Mouse (Mus musculus): Measurements from ENCODE around the gene Mum1l1. TPM values are rescaled to one million over a fixed set of nuclear protein-coding genes. Genes with fewer than 3 reads are reported as not detected.

Mum1l1 gene
- total and polyA plus RNA-seq, 2 experiments: 0.02 to 0.09 TPM

DNA sequence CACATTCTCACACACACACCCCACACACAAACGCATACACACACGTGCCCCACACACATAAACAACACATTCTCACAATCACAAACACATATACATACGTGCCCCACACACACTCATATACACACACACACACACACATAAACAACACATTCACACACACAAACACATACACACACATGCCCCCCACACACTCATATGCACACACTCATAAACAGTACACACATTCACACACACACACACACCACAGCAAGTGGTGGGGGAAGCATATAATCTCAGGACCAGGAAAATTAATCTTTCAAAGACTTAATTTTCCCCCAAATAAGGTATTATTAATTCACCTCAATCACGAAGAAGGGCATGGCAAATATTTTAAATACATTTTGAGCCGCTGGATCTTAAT, 6.6 kb downstream of the Mum1l1 start:
- WGBS: 77% methylated on average over 5 of the region's 5 CpGs
- H3K4me1 ChIP-seq (ENCODE audit: control insufficient read depth, insufficient read depth, low read length): no peaks in the 10 kb centered on the region
- no peaks in the 10 kb centered on the region for H3K36me3 ChIP-seq (ENCODE audit: control insufficient read depth, insufficient read depth, low read length)
- no peak overlapping the region for H3K4me3 ChIP-seq (ENCODE audit: insufficient read depth, low read depth, low read length)
- H3K27me3 ChIP-seq (ENCODE audit: control insufficient read depth, insufficient read depth, low read length): no peaks in the 10 kb centered on the region
- no peak for TF ChIP-seq CTCF (IDR thresholded peaks at IDR 0.05; ENCODE audit: low read depth, low read length)
- no peak for TF ChIP-seq POLR2A (IDR thresholded peaks at IDR 0.05; ENCODE audit: extremely low read depth, insufficient read depth, low read length)
- no peak for DNase-seq (ENCODE audit: extremely low read depth, low read depth, low spot score)
- no peaks in the 10 kb centered on the region for H3K79me2 ChIP-seq (ENCODE audit: control insufficient read depth, insufficient read depth, low read length)
- no peak overlapping the region for H3K27ac ChIP-seq (replicated peaks; ENCODE audit: insufficient read depth, low read depth, low read length)
- H3K9ac ChIP-seq (ENCODE audit: low read depth, low read length): no peak overlapping the region

DNA sequence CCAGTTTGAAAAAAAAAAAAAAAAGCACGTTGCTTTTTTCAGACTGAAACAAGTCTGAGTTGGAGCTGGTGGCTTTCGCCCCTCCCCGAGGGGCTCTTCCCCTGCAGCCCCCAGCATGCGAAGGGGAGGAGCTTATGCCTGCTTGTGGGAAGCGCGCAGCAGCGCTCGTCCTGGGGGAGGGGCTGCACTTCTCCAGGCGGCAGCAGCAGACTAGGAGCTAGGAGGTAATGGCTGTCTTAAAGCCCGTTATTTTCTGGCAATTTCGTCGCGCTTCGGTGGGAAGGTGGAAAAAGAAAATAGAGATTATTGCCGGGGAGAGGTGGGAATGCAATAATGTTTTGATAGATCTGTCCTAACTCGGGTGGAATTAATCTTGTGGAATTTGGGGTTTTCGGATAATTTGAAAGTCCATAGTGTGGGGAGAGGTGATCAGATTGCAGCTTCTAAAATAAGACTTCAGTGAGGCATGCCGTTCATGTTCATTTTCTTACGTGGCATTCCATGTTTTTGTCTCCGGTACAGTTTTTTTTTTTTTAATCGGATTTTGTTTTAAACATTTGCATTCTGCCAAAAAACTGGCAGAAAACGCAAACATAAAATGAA, 7.2 kb downstream of the Mum1l1 start:
- TF ChIP-seq CTCF (IDR thresholded peaks at IDR 0.05; ENCODE audit: low read depth, low read length) (no peak), POLR2A (IDR thresholded peaks at IDR 0.05; ENCODE audit: extremely low read depth, insufficient read depth, low read length) (no peak)
- 6% methylated on average over 22 of the region's 22 CpGs for WGBS
- no peaks in the 10 kb centered on the region for H3K4me1 ChIP-seq (ENCODE audit: control insufficient read depth, insufficient read depth, low read length)
- H3K9ac ChIP-seq (ENCODE audit: low read depth, low read length): no peak overlapping the region
- peak overlapping the region; percentile 17; the same call in 1 of the 2 replicates for H3K4me3 ChIP-seq (ENCODE audit: insufficient read depth, low read depth, low read length)
- no peaks in the 10 kb centered on the region for H3K36me3 ChIP-seq (ENCODE audit: control insufficient read depth, insufficient read depth, low read length)
- no peak for DNase-seq (ENCODE audit: extremely low read depth, low read depth, low spot score)
- no peak overlapping the region for H3K27ac ChIP-seq (replicated peaks; ENCODE audit: insufficient read depth, low read depth, low read length)
- H3K27me3 ChIP-seq (ENCODE audit: control insufficient read depth, insufficient read depth, low read length): no peaks in the 10 kb centered on the region
- no peaks in the 10 kb centered on the region for H3K79me2 ChIP-seq (ENCODE audit: control insufficient read depth, insufficient read depth, low read length)

DNA sequence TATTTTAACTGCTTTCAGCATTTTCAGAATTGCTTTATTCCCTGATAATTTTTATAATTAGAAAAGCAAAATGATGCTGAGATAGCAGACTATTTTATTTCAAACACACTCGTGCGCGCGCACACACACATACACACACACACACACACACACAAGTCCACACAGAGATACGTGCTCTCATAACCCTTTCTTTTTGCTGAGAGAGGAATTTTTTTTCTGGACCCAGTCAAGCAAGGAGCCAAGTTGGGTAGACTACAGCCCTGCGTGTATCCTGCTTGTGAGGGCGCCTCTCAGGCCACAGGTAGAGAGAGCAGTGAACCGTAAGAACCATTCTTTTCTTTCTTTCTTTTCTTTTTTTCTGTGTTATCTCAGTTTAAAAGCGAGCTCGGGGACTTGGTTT, 7.9 kb downstream of the Mum1l1 start:
- Histone ChIP-seq H3K36me3 (ENCODE audit: control insufficient read depth, insufficient read depth, low read length) (no peaks in the 10 kb centered on the region), H3K27ac (replicated peaks; ENCODE audit: insufficient read depth, low read depth, low read length) (no peak overlapping the region), H3K4me1 (ENCODE audit: control insufficient read depth, insufficient read depth, low read length) (no peaks in the 10 kb centered on the region), H3K4me3 (ENCODE audit: insufficient read depth, low read depth, low read length) (no peak overlapping the region), H3K9ac (ENCODE audit: low read depth, low read length) (no peak overlapping the region), H3K27me3 (ENCODE audit: control insufficient read depth, insufficient read depth, low read length) (no peaks in the 10 kb centered on the region), H3K79me2 (ENCODE audit: control insufficient read depth, insufficient read depth, low read length) (no peaks in the 10 kb centered on the region)
- TF ChIP-seq CTCF (IDR thresholded peaks at IDR 0.05; ENCODE audit: low read depth, low read length): no peak
- TF ChIP-seq POLR2A (IDR thresholded peaks at IDR 0.05; ENCODE audit: extremely low read depth, insufficient read depth, low read length): no peak
- WGBS: 69% methylated on average over 10 of the region's 10 CpGs
- DNase-seq (ENCODE audit: extremely low read depth, low read depth, low spot score): no peak

DNA sequence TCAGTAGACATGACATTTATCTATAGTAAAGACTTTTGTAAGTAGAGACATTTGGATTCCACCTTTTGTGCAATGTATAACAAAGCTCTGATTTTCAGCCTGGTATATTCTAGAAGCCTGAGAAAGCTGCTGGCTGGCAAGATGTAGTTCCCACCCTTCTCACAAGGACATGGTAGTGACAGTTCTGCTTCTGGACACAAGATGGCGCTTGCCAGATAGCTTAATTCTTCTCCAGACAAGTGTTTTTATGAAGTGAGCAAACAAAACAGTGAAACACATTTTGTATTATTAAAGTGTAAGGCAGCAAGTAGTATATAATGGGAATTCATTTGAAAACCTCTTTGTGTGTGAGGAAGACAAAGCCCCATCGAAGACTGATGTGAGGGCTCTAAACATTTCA, 9.2 kb downstream of the Mum1l1 start:
- DNase-seq (ENCODE audit: extremely low read depth, low read depth, low spot score): peak; percentile 19
- no peaks in the 10 kb centered on the region for H3K27me3 ChIP-seq (ENCODE audit: control insufficient read depth, insufficient read depth, low read length)

DNA sequence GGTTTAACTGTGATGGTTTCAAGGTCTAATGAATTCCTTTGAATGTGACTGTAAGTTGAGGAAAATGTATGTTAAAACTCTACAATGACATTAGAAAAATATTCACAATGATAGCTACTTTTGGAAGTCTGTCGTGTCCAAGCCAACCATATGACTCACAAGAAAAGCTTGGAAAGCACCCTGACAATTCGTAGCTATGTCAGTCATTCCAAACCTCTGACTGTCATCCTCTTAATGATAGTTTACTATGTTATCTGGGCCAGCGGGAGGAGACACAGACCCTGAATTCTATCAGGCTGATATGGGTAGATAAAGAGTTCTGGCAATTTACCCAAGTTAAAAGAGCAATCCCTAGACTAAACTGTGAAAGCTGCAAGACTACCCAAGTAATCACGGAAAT, 11.0 kb downstream of the Mum1l1 start:
- no peak for DNase-seq (ENCODE audit: extremely low read depth, low read depth, low spot score)
- no peak overlapping the region for H3K9ac ChIP-seq (ENCODE audit: low read depth, low read length)
- no peaks in the 10 kb centered on the region for H3K27me3 ChIP-seq (ENCODE audit: control insufficient read depth, insufficient read depth, low read length)
- 59% methylated on average over 4 of the region's 4 CpGs for WGBS
- H3K4me3 ChIP-seq (ENCODE audit: insufficient read depth, low read depth, low read length): no peak overlapping the region
- H3K36me3 ChIP-seq (ENCODE audit: control insufficient read depth, insufficient read depth, low read length): no peaks in the 10 kb centered on the region
- H3K27ac ChIP-seq (replicated peaks; ENCODE audit: insufficient read depth, low read depth, low read length): no peak overlapping the region
- no peaks in the 10 kb centered on the region for H3K79me2 ChIP-seq (ENCODE audit: control insufficient read depth, insufficient read depth, low read length)
- no peak for TF ChIP-seq POLR2A (IDR thresholded peaks at IDR 0.05; ENCODE audit: extremely low read depth, insufficient read depth, low read length)
- no peak for TF ChIP-seq CTCF (IDR thresholded peaks at IDR 0.05; ENCODE audit: low read depth, low read length)
- no peaks in the 10 kb centered on the region for H3K4me1 ChIP-seq (ENCODE audit: control insufficient read depth, insufficient read depth, low read length)

More for the DNA sequence above, 9.2 kb downstream of the Mum1l1 start:
- no peaks in the 10 kb centered on the region for H3K4me1 ChIP-seq (ENCODE audit: control insufficient read depth, insufficient read depth, low read length)
- TF ChIP-seq POLR2A (IDR thresholded peaks at IDR 0.05; ENCODE audit: extremely low read depth, insufficient read depth, low read length) (no peak), CTCF (IDR thresholded peaks at IDR 0.05; ENCODE audit: low read depth, low read length) (0 out of 2 replicates have a peak, but pooled peaks have one; percentile 31)
- H3K27ac ChIP-seq (replicated peaks; ENCODE audit: insufficient read depth, low read depth, low read length): no peak overlapping the region
- no peaks in the 10 kb centered on the region for H3K79me2 ChIP-seq (ENCODE audit: control insufficient read depth, insufficient read depth, low read length)
- 34% methylated on average over 2 of the region's 2 CpGs for WGBS
- H3K4me3 ChIP-seq (ENCODE audit: insufficient read depth, low read depth, low read length): no peak overlapping the region
- no peaks in the 10 kb centered on the region for H3K36me3 ChIP-seq (ENCODE audit: control insufficient read depth, insufficient read depth, low read length)
- no peak overlapping the region for H3K9ac ChIP-seq (ENCODE audit: low read depth, low read length)

DNA sequence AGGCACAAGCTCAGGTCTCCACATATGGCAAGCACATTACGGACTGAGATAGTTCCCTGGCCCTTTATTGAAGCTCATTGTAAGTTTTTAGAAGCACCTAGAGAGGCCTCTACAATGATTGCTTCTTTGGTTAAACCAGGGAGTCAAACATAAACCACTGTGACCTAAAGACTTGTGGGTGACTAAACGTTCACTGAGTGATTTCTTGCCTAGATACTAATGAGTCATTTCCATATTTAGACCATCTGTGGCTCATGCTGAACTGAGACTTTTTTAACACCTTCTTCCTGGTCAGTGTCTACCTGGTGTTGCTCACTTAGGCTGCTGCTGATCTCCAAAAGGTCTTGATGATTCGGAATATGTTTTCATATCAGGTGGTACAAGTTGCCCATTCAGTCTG, 12.1 kb downstream of the Mum1l1 start:
- Histone ChIP-seq H3K36me3 (ENCODE audit: control insufficient read depth, insufficient read depth, low read length) (no peaks in the 10 kb centered on the region), H3K27ac (replicated peaks; ENCODE audit: insufficient read depth, low read depth, low read length) (no peak overlapping the region), H3K4me1 (ENCODE audit: control insufficient read depth, insufficient read depth, low read length) (no peaks in the 10 kb centered on the region), H3K9ac (ENCODE audit: low read depth, low read length) (no peak overlapping the region), H3K4me3 (ENCODE audit: insufficient read depth, low read depth, low read length) (no peak overlapping the region), H3K27me3 (ENCODE audit: control insufficient read depth, insufficient read depth, low read length) (no peaks in the 10 kb centered on the region), H3K79me2 (ENCODE audit: control insufficient read depth, insufficient read depth, low read length) (no peaks in the 10 kb centered on the region)
- TF ChIP-seq POLR2A (IDR thresholded peaks at IDR 0.05; ENCODE audit: extremely low read depth, insufficient read depth, low read length) (no peak), CTCF (IDR thresholded peaks at IDR 0.05; ENCODE audit: low read depth, low read length) (no peak)
- WGBS: 80% methylated on average over 3 of the region's 3 CpGs
- no peak for DNase-seq (ENCODE audit: extremely low read depth, low read depth, low spot score)
